In the genomic region with DNA sequence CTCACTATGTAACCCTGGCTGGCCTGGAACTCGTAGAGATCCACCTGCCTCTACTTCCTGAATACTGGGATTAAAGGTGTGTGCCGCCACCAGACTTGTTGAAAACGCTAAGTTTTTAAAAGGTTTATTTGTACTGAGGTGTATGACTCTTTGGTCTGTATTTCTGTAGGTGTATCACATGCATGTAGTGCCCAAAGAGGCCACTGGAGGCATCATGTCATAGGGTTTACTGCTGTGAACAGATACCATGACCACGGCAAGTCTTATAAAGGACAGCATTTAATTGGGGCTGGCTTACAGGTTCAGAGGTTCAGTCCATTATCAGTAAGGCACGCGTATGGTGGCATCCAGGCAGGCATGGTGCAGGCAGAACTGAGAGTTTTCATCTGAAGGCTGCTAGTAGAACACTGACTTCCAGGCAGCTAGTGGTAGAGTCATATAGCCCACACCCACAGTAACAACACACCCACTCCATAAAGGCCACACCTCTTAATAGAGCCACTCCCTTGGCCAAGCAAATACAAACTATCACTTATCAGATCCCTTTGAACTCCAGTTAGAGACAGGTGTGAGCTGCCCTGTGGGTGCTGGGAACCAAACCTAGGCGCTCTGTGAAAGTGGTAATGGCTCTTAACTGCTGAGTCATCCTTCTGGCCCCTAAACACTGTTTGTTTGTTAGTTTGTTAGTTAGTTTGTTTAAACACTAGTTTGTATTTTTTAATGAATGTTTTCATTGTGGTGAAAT, we compare ENCODE assay signal across 34 mouse cellular contexts. TPM values are rescaled to one million over a fixed set of nuclear protein-coding genes. Genes with fewer than 3 reads are reported as not detected.
A peak's percentile ranks its signal among the peaks of the same experiment; 100 is the strongest.
DNase-seq lines count a peak whose midpoint lies in the region; ATAC-seq and TF ChIP-seq lines count a peak whose summit lies in the region.
"Had no signal": no experiment of that assay in that cellular context is flagged by ENCODE, and none has a peak within 500 bp of the region (broad histone marks: within the 10 kb centered on the region; RNA-seq: fewer than 3 reads in every experiment).

No protein-coding gene starts in this region.

- 97% methylated on average over 7 of the region's 7 CpGs for WGBS in forebrain, postnatal 0 days
- WGBS in forebrain, embryonic 16.5 days = 98% methylated on average over 7 of the region's 7 CpGs
- 94% methylated on average over 7 of the region's 7 CpGs for WGBS in midbrain, postnatal 0 days
- 97% methylated on average over 7 of the region's 7 CpGs for WGBS in midbrain, embryonic 15.5 days
- 77% methylated on average over 7 of the region's 7 CpGs for WGBS in liver, embryonic 12.5 days (ENCODE audit: insufficient replicate concordance)

- H3K9ac ChIP-seq in forebrain, postnatal 0 days = no peak overlapping the region
- H3K9ac ChIP-seq in forebrain, embryonic 16.5 days (replicated peaks; ENCODE audit: low read depth, low read length) = no peak overlapping the region
- no peak overlapping the region for H3K9ac ChIP-seq in midbrain, postnatal 0 days (replicated peaks; ENCODE audit: low read length, poor library complexity, severe bottlenecking)
- H3K9ac ChIP-seq in midbrain, embryonic 15.5 days = no peak overlapping the region
- no peak overlapping the region for H3K9ac ChIP-seq in liver, embryonic 12.5 days
- H3K9ac ChIP-seq: embryonic facial prominence, embryonic 12.5 days; heart, embryonic 13.5 days; hindbrain, embryonic 15.5 days; limb, embryonic 15.5 days; liver, embryonic 14.5 days; midbrain, embryonic 13.5 days had no signal

- H3K9me3 ChIP-seq in forebrain, postnatal 0 days (ENCODE audit: low read length) = no peaks in the 10 kb centered on the region
- 0 out of 2 replicates have a peak, but pooled peaks cover 2% of the 10 kb centered on the region for H3K9me3 ChIP-seq in forebrain, embryonic 16.5 days (ENCODE audit: control insufficient read depth, low read length)
- 0 out of 2 replicates have a peak, but pooled peaks cover 2% of the 10 kb centered on the region for H3K9me3 ChIP-seq in midbrain, postnatal 0 days (ENCODE audit: low read length)
- H3K9me3 ChIP-seq in midbrain, embryonic 15.5 days = no peaks in the 10 kb centered on the region
- peaks cover 12% of the 10 kb centered on the region; the same call in 1 of the 2 replicates for H3K9me3 ChIP-seq in liver, embryonic 12.5 days (replicated peaks)
- H3K9me3 ChIP-seq: hindbrain, embryonic 15.5 days; limb, embryonic 15.5 days had no signal

- H3K4me1 ChIP-seq in forebrain, postnatal 0 days (ENCODE audit: insufficient read depth) = no peaks in the 10 kb centered on the region
- H3K4me1 ChIP-seq in forebrain, embryonic 16.5 days (replicated peaks; ENCODE audit: control insufficient read depth, insufficient read depth, low read length) = 0 out of 2 replicates have a peak, but pooled peaks cover 4% of the 10 kb centered on the region
- 0 out of 2 replicates have a peak, but pooled peaks cover 3% of the 10 kb centered on the region for H3K4me1 ChIP-seq in midbrain, postnatal 0 days (ENCODE audit: insufficient read depth, low read length)
- no peaks in the 10 kb centered on the region for H3K4me1 ChIP-seq in midbrain, embryonic 15.5 days
- no peaks in the 10 kb centered on the region for H3K4me1 ChIP-seq in liver, embryonic 12.5 days
- H3K4me1 ChIP-seq: embryonic facial prominence, embryonic 12.5 days; megakaryocyte, embryonic 14.5 days had no signal

- no peak overlapping the region for H3K4me2 ChIP-seq in forebrain, postnatal 0 days (ENCODE audit: low read depth)
- no peak overlapping the region for H3K4me2 ChIP-seq in forebrain, embryonic 16.5 days (ENCODE audit: low read length)
- no peak overlapping the region for H3K4me2 ChIP-seq in midbrain, postnatal 0 days (ENCODE audit: low read depth, low read length, poor library complexity, severe bottlenecking)
- no peak overlapping the region for H3K4me2 ChIP-seq in midbrain, embryonic 15.5 days
- no peak overlapping the region for H3K4me2 ChIP-seq in liver, embryonic 12.5 days
- H3K4me2 ChIP-seq: embryonic facial prominence, embryonic 12.5 days; heart, embryonic 13.5 days; hindbrain, embryonic 15.5 days; limb, embryonic 15.5 days; midbrain, embryonic 13.5 days had no signal

- H3K27me3 ChIP-seq in forebrain, postnatal 0 days (ENCODE audit: insufficient read depth, low read length) = no peaks in the 10 kb centered on the region
- no peaks in the 10 kb centered on the region for H3K27me3 ChIP-seq in forebrain, embryonic 16.5 days (replicated peaks; ENCODE audit: control insufficient read depth, insufficient read depth, low read length)
- H3K27me3 ChIP-seq in midbrain, postnatal 0 days (ENCODE audit: insufficient read depth, low read length) = no peaks in the 10 kb centered on the region
- no peaks in the 10 kb centered on the region for H3K27me3 ChIP-seq in midbrain, embryonic 15.5 days (replicated peaks)
- no peaks in the 10 kb centered on the region for H3K27me3 ChIP-seq in liver, embryonic 12.5 days (replicated peaks)
- H3K27me3 ChIP-seq: embryonic facial prominence, embryonic 12.5 days; heart, embryonic 13.5 days; hindbrain, embryonic 15.5 days; limb, embryonic 15.5 days; midbrain, embryonic 13.5 days had no signal

- no peak for DNase-seq in forebrain, postnatal 0 days
- DNase-seq in layer of hippocampus, adult 2 months (ENCODE audit: low spot score in 2 of 2) = no peak
- DNase-seq in layer of hippocampus, postnatal 36 days = no peak
- DNase-seq in midbrain, postnatal 0 days (ENCODE audit: low spot score) = no peak
- no peak for DNase-seq in cerebellum, adult 9-10 months
- DNase-seq: adrenal gland, adult 2 months; adrenal gland, postnatal 36 days; cerebellum, adult 8-10 months; cerebellum, postnatal 36 days; gastrocnemius, adult 2 months; gastrocnemius, postnatal 36 days; heart, postnatal 10 days; kidney, adult 8-10 months; kidney, postnatal 10 days; lung, adult 2 months; lung, postnatal 36 days; right cerebral cortex, postnatal 25 days; spleen, adult 18-20 months; thymus, adult 18-20 months; thymus, postnatal 25 days had no signal

- peak; percentile 18; the same call in 1 of the 2 replicates for TF ChIP-seq CTCF in forebrain, postnatal 0 days (IDR thresholded peaks at IDR 0.05; ENCODE audit: low read depth)
- TF ChIP-seq CTCF in layer of hippocampus, adult 2 months (conservative IDR thresholded peaks at IDR 0.05) = peak; percentile 56
- TF ChIP-seq CTCF in midbrain, postnatal 0 days (IDR thresholded peaks at IDR 0.05) = peak; percentile 34; the same call in 1 of the 2 replicates

- no peaks in the 10 kb centered on the region for H3K36me3 ChIP-seq in forebrain, postnatal 0 days (ENCODE audit: insufficient read depth)
- peaks cover 4% of the 10 kb centered on the region; the same call in 1 of the 2 replicates for H3K36me3 ChIP-seq in forebrain, embryonic 16.5 days (ENCODE audit: control insufficient read depth, insufficient read depth)
- no peaks in the 10 kb centered on the region for H3K36me3 ChIP-seq in midbrain, postnatal 0 days (ENCODE audit: insufficient read depth, low read length)
- no peaks in the 10 kb centered on the region for H3K36me3 ChIP-seq in midbrain, embryonic 15.5 days (replicated peaks)
- H3K36me3 ChIP-seq in liver, embryonic 12.5 days = peaks cover 8% of the 10 kb centered on the region

- no peak for ATAC-seq in forebrain, postnatal 0 days
- no peak for ATAC-seq in forebrain, embryonic 16.5 days
- ATAC-seq in midbrain, postnatal 0 days (ENCODE audit: low FRiP score) = no peak
- ATAC-seq in midbrain, embryonic 15.5 days (replicated peaks) = no peak
- no peak for ATAC-seq in liver, embryonic 12.5 days
- ATAC-seq: activated CD4-positive, CD25-positive, alpha-beta regulatory T cell, adult 4 months; forebrain, embryonic 14.5 days; midbrain, embryonic 13.5 days had no signal

- no peak overlapping the region for H3K4me3 ChIP-seq in forebrain, postnatal 0 days (ENCODE audit: low read depth, low read length)
- no peak overlapping the region for H3K4me3 ChIP-seq in forebrain, embryonic 16.5 days (replicated peaks; ENCODE audit: low read length)
- no peak overlapping the region for H3K4me3 ChIP-seq in layer of hippocampus, adult 2 months
- H3K4me3 ChIP-seq in midbrain, postnatal 0 days (ENCODE audit: low read depth, low read length) = no peak overlapping the region
- H3K4me3 ChIP-seq in midbrain, embryonic 15.5 days = no peak overlapping the region
- no peak overlapping the region for H3K4me3 ChIP-seq in liver, embryonic 12.5 days
- H3K4me3 ChIP-seq: embryonic facial prominence, embryonic 12.5 days; gastrocnemius, adult 2 months; heart, embryonic 13.5 days; hindbrain, embryonic 15.5 days; limb, embryonic 10.5 days; limb, embryonic 15.5 days; megakaryocyte, embryonic 14.5 days; midbrain, embryonic 13.5 days had no signal

- H3K27ac ChIP-seq in forebrain, postnatal 0 days (ENCODE audit: low read depth, low read length) = no peak overlapping the region
- no peak overlapping the region for H3K27ac ChIP-seq in forebrain, embryonic 16.5 days (ENCODE audit: low read length)
- H3K27ac ChIP-seq in layer of hippocampus, adult 2 months = no peak overlapping the region
- no peak overlapping the region for H3K27ac ChIP-seq in midbrain, postnatal 0 days (ENCODE audit: low read depth, low read length)
- H3K27ac ChIP-seq in midbrain, embryonic 15.5 days = no peak overlapping the region
- no peak overlapping the region for H3K27ac ChIP-seq in liver, embryonic 12.5 days
- H3K27ac ChIP-seq: embryonic facial prominence, embryonic 12.5 days; gastrocnemius, adult 2 months; heart, embryonic 13.5 days; hindbrain, embryonic 15.5 days; limb, embryonic 10.5 days; limb, embryonic 15.5 days; liver, embryonic 14.5 days; midbrain, embryonic 13.5 days had no signal

RNA-seq across cellular contexts. Expression of a gene that starts 10.5 kb away (rescaled TPM):
- 38.2 and 60.3 TPM in 2 replicates for total RNA-seq in forebrain, postnatal 0 days (2014; rRNA removed)
- polyA plus RNA-seq in forebrain, postnatal 0 days (2015; fragmentation: Nextera tagmentation; extraction: Ambion mirVana) = 47.1 and 50.9 TPM in 2 replicates
- 50.9 and 55.5 TPM in 2 replicates for polyA plus RNA-seq in forebrain, embryonic 16.5 days (2015; fragmentation: Nextera tagmentation; extraction: Ambion mirVana)
- total RNA-seq in layer of hippocampus, adult 2 months (2021) = 10 to 100 TPM; 13.4 to 13.8 TPM
- 10 to 100 TPM in 1 of 2 experiments, 1 to 10 TPM in 1; 9.7 to 16.6 TPM for total RNA-seq in layer of hippocampus, postnatal 36 days (2021)
- total RNA-seq in midbrain, postnatal 0 days (2014; rRNA removed) = 57.8 and 64.5 TPM in 2 replicates
- polyA plus RNA-seq in midbrain, postnatal 0 days (2015; fragmentation: Nextera tagmentation; extraction: Ambion mirVana) = 46.2 and 48.5 TPM in 2 replicates
- polyA plus RNA-seq in midbrain, embryonic 15.5 days (2015; fragmentation: Nextera tagmentation; extraction: Ambion mirVana) = 47.4 and 54.9 TPM in 2 replicates
- 18.1 and 19.5 TPM in 2 replicates for polyA plus RNA-seq in liver, embryonic 12.5 days (2016; fragmentation: Nextera tagmentation; extraction: Ambion mirVana)
- total RNA-seq: neutrophil, adult 5-6 weeks had no signal
